Mouse (Mus musculus) heart, postnatal 4 days (tissue): ENCODE measurements around the gene Myocd. TPM values are rescaled to one million over a fixed set of nuclear protein-coding genes. Genes with fewer than 3 reads are reported as not detected.

Experiments
- DNase-seq: peaks from one replicate; pipeline ENCODE4 v3.0.0; 2021
- total RNA-seq, 2 experiments: library from RNA; stranded (reverse); gene quantifications; 2 replicates each; pipeline ENCODE4 v1.2.3; 2021

Gene Myocd
- total RNA-seq, 2 experiments from 2014 or later = 113 to 131 TPM

DNA sequence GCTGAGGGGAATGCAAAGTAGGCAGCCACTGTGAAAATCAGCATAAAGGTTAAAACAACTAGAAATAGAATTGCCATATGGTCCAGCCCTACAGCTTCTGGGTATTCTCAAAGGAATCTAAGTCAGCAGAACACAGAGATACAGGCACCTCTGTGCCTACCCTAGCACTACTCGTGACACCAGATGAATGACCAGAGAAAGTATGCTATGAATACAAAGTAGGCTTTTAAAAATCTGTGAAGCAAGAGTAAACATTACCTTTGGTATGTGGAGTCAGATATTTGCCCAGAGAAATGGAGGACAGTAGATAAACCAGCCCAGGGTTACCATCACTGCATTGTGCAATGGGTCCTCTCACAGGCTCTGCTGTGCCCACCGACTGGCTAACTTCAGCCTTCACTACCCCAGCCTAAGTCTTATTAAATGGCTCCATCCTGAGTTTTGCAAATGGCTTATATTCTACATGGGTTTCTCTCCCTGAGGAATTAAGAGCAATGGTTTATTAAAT, 132.6 kb downstream of the Myocd start:
- DNase-seq = no peak

DNA sequence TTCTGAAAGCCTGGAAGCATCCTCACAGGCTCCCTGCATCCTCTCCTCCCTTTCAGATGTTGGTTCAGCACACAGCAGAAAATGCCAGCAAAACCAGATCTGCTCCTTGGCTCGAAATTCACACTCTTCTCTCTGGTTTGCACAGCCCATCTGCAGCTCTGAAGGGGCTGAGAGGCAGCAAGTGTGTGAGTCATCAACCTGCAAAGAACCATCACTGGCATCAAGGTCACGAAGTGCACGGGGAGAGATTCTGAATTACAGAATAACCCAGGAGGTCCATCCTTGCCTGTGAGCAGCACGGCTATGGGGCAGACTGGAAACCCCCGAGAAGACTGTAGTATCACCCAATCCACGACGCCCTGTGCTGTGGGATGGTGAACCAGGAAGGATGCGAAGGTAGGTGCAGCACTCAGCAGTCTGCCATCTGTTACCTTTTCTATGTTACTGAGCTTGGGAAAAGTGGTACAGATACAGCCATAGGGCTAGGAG, 134.5 kb downstream of the Myocd start:
- DNase-seq = no peak

DNA sequence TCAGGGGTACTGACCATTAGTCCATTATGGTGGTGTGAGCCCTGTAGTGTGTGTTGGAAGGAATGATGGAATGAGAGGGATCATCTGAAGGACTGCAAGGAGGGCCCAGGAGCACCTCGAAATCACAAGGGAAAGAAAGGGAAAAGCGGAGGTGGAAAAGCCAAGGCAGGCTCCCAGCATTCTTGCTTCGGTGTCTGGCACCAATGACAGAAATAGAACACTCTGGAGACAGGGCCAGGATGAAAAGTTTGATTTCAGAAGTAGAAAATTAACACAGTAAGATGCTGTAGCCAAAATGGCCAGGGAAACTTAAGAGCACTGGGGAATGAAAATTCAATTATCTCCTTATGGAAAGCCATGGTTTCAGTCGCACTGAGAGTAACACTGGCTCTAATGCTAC, 136.1 kb downstream of the Myocd start:
- DNase-seq = no peak

DNA sequence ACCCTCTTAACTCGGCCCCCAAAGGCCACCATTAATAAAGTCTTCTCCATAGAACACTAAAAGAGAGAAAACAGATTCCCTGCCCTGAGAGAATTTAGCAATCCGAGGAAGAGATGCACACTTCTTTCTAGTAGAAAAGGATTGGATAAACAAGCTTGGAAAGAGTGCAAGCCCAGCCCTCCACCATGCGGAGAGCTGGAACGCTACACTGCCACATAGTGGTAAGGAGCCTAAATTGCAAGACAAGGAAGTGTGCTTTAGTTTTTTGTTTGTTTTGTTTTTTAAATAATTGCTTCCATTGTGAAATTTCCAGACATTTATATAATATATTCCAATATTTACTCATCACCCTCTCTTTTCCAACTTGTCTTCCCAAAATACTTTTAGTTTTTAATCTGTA, 140.7 kb downstream of the Myocd start:
- no peak for DNase-seq

DNA sequence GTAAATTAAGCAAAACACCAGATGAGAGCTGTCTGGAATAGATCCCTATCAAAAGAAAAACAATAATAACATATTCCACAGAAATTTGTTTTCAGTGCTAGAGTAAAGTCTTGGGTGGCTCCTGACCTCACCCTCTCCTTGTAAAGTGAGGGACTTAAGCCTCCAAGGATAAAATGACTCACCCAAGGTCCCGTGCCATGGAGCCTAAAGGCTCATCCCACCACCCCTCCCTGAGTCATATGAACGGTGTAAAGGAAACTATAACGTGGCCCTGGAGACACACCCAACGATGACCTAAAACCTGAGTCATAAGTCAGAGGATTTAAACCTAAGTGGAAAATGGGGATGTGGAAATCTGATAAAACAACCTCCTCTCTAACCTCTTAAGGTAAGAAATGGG, 141.1 kb downstream of the Myocd start:
- no peak for DNase-seq

DNA sequence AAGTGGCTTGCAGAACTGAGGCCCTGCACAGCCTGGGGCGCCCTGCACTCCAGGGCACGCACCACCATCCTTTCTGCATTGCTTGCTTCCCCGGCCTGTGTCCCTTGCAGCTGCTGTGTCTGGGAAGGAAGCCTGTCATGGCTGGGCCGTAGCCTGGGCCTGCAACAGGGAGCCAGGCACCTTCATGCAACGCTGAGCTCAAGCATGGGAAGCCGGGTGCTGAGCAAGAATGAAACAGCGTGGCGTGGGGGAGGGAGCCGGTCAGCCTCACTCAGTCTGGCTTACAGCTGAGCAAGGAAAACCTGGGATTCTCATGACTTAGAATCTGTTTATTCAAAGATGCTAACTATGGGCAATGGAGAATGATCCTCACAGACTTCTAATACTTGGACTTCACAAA, 143.2 kb downstream of the Myocd start:
- DNase-seq = no peak

Other genes starting within 250 kb of the Myocd start
- gene 1700086D15Rik, start 110.1 kb downstream of the Myocd start, total RNA-seq = under 1 TPM; 0.74 to 0.81 TPM
- gene Arhgap44, start 107.0 kb downstream of the Myocd start, total RNA-seq = 10 to 100 TPM; 19.9 to 23.7 TPM